Mouse (Mus musculus) liver, adult 2 months (tissue): ENCODE measurements around the gene Atp8a2. TPM values are rescaled to one million over a fixed set of nuclear protein-coding genes. Genes with fewer than 3 reads are reported as not detected.

Experiments
- DNase-seq: peaks from one replicate; pipeline ENCODE4 v3.0.0-alpha.2; 2011; ENCODE audit warnings: low read depth, low spot score; ENCODE audit errors: extremely low read depth
- H3K27ac ChIP-seq: fragments of 200-500 bp; replicated peaks from 2 replicates; pipeline ENCODE4 v1.5.1; 2012; ENCODE audit warnings: low read depth, mild to moderate bottlenecking, control low read depth, inconsistent platforms, low read length; ENCODE audit not compliant: insufficient read depth
- H3K27me3 ChIP-seq: fragments of 200-500 bp; 2 replicates; pipeline ENCODE4 v1.6.1; 2012; ENCODE audit warnings: mild to moderate bottlenecking, moderate library complexity, low read length, inconsistent platforms; ENCODE audit not compliant: control insufficient read depth, insufficient read depth
- H3K36me3 ChIP-seq: fragments of 200-500 bp; 2 replicates; pipeline ENCODE4 v1.6.1; 2012; ENCODE audit warnings: low read length, inconsistent platforms; ENCODE audit not compliant: control insufficient read depth, insufficient read depth
- H3K4me1 ChIP-seq: fragments of 200-500 bp; 2 replicates; pipeline ENCODE4 v1.6.1; 2011; ENCODE audit warnings: low read length; ENCODE audit not compliant: control insufficient read depth, insufficient read depth
- H3K4me3 ChIP-seq: fragments of 200-500 bp; 2 replicates; pipeline ENCODE4 v1.5.1; 2011; ENCODE audit warnings: low read depth, mild to moderate bottlenecking, control low read depth, low read length, moderate library complexity; ENCODE audit not compliant: insufficient read depth
- H3K79me2 ChIP-seq: fragments of 200-500 bp; 2 replicates; pipeline ENCODE4 v1.6.1; 2012; ENCODE audit warnings: inconsistent platforms, mild to moderate bottlenecking, low read length, moderate library complexity; ENCODE audit not compliant: control insufficient read depth, insufficient read depth
- H3K9ac ChIP-seq: fragments of 200-500 bp; 2 replicates; pipeline ENCODE4 v1.6.1; 2012; ENCODE audit warnings: low read depth, mild to moderate bottlenecking, control low read depth, inconsistent platforms, low read length
- CTCF ChIP-seq: fragments of 200-500 bp; IDR thresholded peaks from 2 replicates; pipeline ENCODE4 v1.5.1; 2011; ENCODE audit warnings: low read depth, low read length, control low read depth
- POLR2A ChIP-seq: fragments of 200-500 bp; IDR thresholded peaks from 2 replicates; pipeline ENCODE4 v1.6.1; 2011; ENCODE audit warnings: low read length, control low read depth; ENCODE audit not compliant: insufficient read depth; ENCODE audit errors: extremely low read depth
- WGBS: fragments of 180-500 bp; shearing (Covaris S2); methylation state at CpG from one replicate; pipeline ENCODE4 v1.1.7; 2018; 5-methylcytosine and 5-hydroxymethylcytosine counted together
- polyA plus RNA-seq: library from polyadenylated mRNA; depleted of rRNA; stranded (reverse); fragments of >200 nt; gene quantifications from 2 replicates; pipeline ENCODE4 v1.2.3, GENCODE M21; 2012
- total RNA-seq: library from RNA; depleted of rRNA; stranded (reverse); fragments of >200 nt; gene quantifications from 2 replicates; pipeline ENCODE4 v1.2.3, GENCODE M21; 2014

The Atp8a2 gene
- total and polyA plus RNA-seq, 2 experiments: 0.02 to 0.18 TPM

- Histone ChIP-seq H3K4me3 (no peak overlapping the region), H3K27me3 (no peaks in the 10 kb centered on the region), H3K4me1 (no peaks in the 10 kb centered on the region), H3K9ac (no peak overlapping the region), H3K36me3 (no peaks in the 10 kb centered on the region), H3K79me2 (no peaks in the 10 kb centered on the region), H3K27ac (no peak overlapping the region)
- no peak for DNase-seq
- TF ChIP-seq CTCF (no peak), POLR2A (no peak)
- WGBS: 60% methylated on average over 7 of the region's 7 CpGs
Measured at GRCm38 (mm10) chr14:59807528-59808300, 389.3 kb downstream of the Atp8a2 start.

GRCm38 (mm10) chr14:59806910-59807309 is 390.1 kb downstream of the Atp8a2 start:
- Histone ChIP-seq H3K4me3 (no peak overlapping the region), H3K79me2 (no peaks in the 10 kb centered on the region), H3K36me3 (no peaks in the 10 kb centered on the region), H3K9ac (no peak overlapping the region), H3K27ac (no peak overlapping the region), H3K27me3 (no peaks in the 10 kb centered on the region), H3K4me1 (no peaks in the 10 kb centered on the region)
- WGBS: 28% methylated on average over 4 of the region's 4 CpGs
- no peak for DNase-seq
- no peak for TF ChIP-seq POLR2A
- TF ChIP-seq CTCF: no peak

DNA sequence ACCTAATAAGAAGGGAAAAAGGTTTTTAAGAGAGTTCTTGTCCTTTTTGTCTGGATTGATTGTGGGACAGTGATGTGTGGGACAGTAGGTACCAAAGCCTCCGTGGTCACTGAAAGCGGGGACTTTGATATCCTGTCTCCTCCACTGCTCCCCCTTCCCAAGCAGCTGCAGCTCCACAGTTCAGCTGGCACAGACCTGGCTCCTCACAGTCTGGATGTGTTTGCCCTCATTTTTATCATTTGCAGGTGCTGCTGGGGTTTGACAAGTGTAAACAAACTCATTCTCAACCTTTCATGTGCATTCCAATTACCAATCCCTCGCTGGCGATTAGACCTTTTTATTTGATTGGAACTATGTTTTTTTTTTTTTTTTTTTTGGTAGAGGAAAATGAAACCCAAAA is 390.8 kb downstream of the Atp8a2 start:
- WGBS: 27% methylated on average over 4 of the region's 4 CpGs
- no peak for TF ChIP-seq POLR2A
- H3K36me3 ChIP-seq: no peaks in the 10 kb centered on the region
- H3K9ac ChIP-seq: no peak overlapping the region
- no peak overlapping the region for H3K4me3 ChIP-seq
- DNase-seq: no peak
- no peaks in the 10 kb centered on the region for H3K4me1 ChIP-seq
- no peaks in the 10 kb centered on the region for H3K27me3 ChIP-seq
- no peak overlapping the region for H3K27ac ChIP-seq
- H3K79me2 ChIP-seq: no peaks in the 10 kb centered on the region

GRCm38 (mm10) chr14:59805683-59806082 is 391.3 kb downstream of the Atp8a2 start:
- no peaks in the 10 kb centered on the region for H3K27me3 ChIP-seq
- H3K4me1 ChIP-seq: no peaks in the 10 kb centered on the region
- DNase-seq: no peak
- no peak overlapping the region for H3K9ac ChIP-seq
- no peak overlapping the region for H3K4me3 ChIP-seq
- H3K27ac ChIP-seq: no peak overlapping the region
- H3K36me3 ChIP-seq: no peaks in the 10 kb centered on the region
- TF ChIP-seq CTCF (no peak), POLR2A (no peak)
- H3K79me2 ChIP-seq: no peaks in the 10 kb centered on the region
- WGBS: 53% methylated on average over 7 of the region's 7 CpGs

- no peak for DNase-seq
- H3K27ac ChIP-seq: no peak overlapping the region
- H3K4me3 ChIP-seq: no peak overlapping the region
- 83% methylated on average over 8 of the region's 8 CpGs for WGBS
- TF ChIP-seq POLR2A: no peak
- TF ChIP-seq CTCF: no peak
- no peaks in the 10 kb centered on the region for H3K4me1 ChIP-seq
- H3K79me2 ChIP-seq: no peaks in the 10 kb centered on the region
- no peaks in the 10 kb centered on the region for H3K36me3 ChIP-seq
- no peaks in the 10 kb centered on the region for H3K27me3 ChIP-seq
- no peak overlapping the region for H3K9ac ChIP-seq
Measured at GRCm38 (mm10) chr14:59801961-59802599, 394.9 kb downstream of the Atp8a2 start.

- Histone ChIP-seq H3K9ac (no peak overlapping the region), H3K4me3 (no peak overlapping the region), H3K27ac (no peak overlapping the region), H3K4me1 (no peaks in the 10 kb centered on the region), H3K36me3 (no peaks in the 10 kb centered on the region), H3K79me2 (no peaks in the 10 kb centered on the region), H3K27me3 (no peaks in the 10 kb centered on the region)
- DNase-seq: no peak
- TF ChIP-seq POLR2A: no peak
- TF ChIP-seq CTCF: no peak
- WGBS: 78% methylated on average over 3 of the region's 3 CpGs
Measured at GRCm38 (mm10) chr14:59799511-59799910, 397.5 kb downstream of the Atp8a2 start.
